Mouse (Mus musculus) E14TG2a.4 (cell line): ENCODE results near the gene Ermap.

ENCODE experiments used
- CTCF ChIP-seq: conservative IDR thresholded peaks from 2 replicates; pipeline ENCODE4 v1.5.1; 2014; ENCODE audit warnings: low read length
- NANOG ChIP-seq: IDR thresholded peaks from 2 replicates; pipeline ENCODE4 v1.6.1; 2014; ENCODE audit warnings: borderline replicate concordance, low read length, mixed read lengths
- POU5F1 ChIP-seq: IDR thresholded peaks from 2 replicates; pipeline ENCODE4 v1.6.1; 2014; ENCODE audit warnings: low read length, borderline replicate concordance

DNA sequence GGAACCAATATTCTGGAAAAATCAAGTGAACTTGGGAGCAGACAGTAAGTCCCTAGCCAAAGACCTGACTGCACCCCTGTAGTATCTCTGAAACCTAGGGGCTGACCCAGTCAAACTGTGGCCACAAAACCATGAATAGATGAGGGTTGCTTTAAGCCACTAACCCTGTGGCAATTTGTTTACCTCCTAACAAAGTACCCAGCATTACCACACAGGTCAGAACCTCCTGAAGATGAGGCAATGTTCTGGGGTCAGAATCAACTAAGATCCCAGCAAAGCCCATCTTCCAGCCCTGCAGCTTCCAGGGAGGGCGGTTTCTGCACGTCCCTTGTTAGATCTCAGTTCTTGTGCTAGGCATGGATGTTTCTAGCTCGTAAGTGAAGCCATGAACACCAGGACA is 34.7 kb upstream of the Ermap start:
- TF ChIP-seq CTCF (no peak), POU5F1 (no peak), NANOG (no peak)
